Mouse (Mus musculus) C2C12 (cell line): ENCODE measurements around the gene Zfp977. TPM values are rescaled to one million over a fixed set of nuclear protein-coding genes. Genes with fewer than 3 reads are reported as not detected.
"Not testable (repeated sequence)": the region's sequence is repeated elsewhere in the genome, so short reads cannot be mapped to it uniquely, and the experiment has no call there.

Experiments used
- H3K27me3 ChIP-seq: one replicate; pipeline ENCODE4 v1.6.1; 2011; ENCODE audit not compliant: control insufficient read depth, insufficient read depth, insufficient read length
- H3K36me3 ChIP-seq: one replicate; pipeline ENCODE4 v1.6.1; 2011; ENCODE audit not compliant: control insufficient read depth, insufficient read depth
- H3K4me3 ChIP-seq: one replicate; pipeline ENCODE4 v1.5.1; 2011; ENCODE audit warnings: mild to moderate bottlenecking, control low read depth; ENCODE audit not compliant: poor library complexity, insufficient read depth, severe bottlenecking
- H3K79me2 ChIP-seq: one replicate; pipeline ENCODE4 v1.6.1; 2011; ENCODE audit not compliant: control insufficient read depth, insufficient read depth
- H3K79me3 ChIP-seq: one replicate; pipeline ENCODE4 v1.6.1; 2011; ENCODE audit warnings: low read depth, control low read depth
- H3ac ChIP-seq: one replicate; pipeline ENCODE3; 2011; ENCODE audit warnings: low read depth; ENCODE audit not compliant: control insufficient read depth, insufficient read length
- CEBPB ChIP-seq: IDR thresholded peaks from one replicate; pipeline ENCODE4 v1.6.1; 2011; ENCODE audit warnings: low read depth, mild to moderate bottlenecking, control low read depth, moderate library complexity
- CTCF ChIP-seq: IDR thresholded peaks from one replicate; pipeline ENCODE4 v1.5.1; 2011; ENCODE audit not compliant: control insufficient read depth, insufficient read depth, insufficient read length
- FOSL1 ChIP-seq: IDR thresholded peaks from one replicate; pipeline ENCODE4 v1.8.0; 2011; ENCODE audit warnings: mild to moderate bottlenecking, low read length; ENCODE audit not compliant: poor library complexity, insufficient read depth, severe bottlenecking
- MAX ChIP-seq: IDR thresholded peaks from one replicate; pipeline ENCODE4 v1.6.1; 2011; ENCODE audit warnings: mild to moderate bottlenecking, control low read depth
- MYOD1 ChIP-seq: IDR thresholded peaks from one replicate; pipeline ENCODE4 v1.6.1; 2011; ENCODE audit warnings: low read depth; ENCODE audit not compliant: control insufficient read depth, insufficient read length
- MYOG ChIP-seq: IDR thresholded peaks from one replicate; pipeline ENCODE4 v1.6.1; 2011; ENCODE audit not compliant: control insufficient read depth, insufficient read length; ENCODE audit errors: extremely low read depth
- USF1 ChIP-seq: IDR thresholded peaks from one replicate; pipeline ENCODE4 v1.6.1; 2011; ENCODE audit warnings: low read depth, mild to moderate bottlenecking, control low read depth, moderate library complexity
- long read RNA-seq, 2 experiments: library from polyadenylated mRNA; unstranded; transcript quantifications; one replicate each; pipeline ENCODE4 v2.0.0; 2019 to 2020
- microRNA-seq: library from miRNA; unstranded; fragments of <30 nt; microRNA quantifications from one replicate; pipeline ENCODE4, GENCODE M21; 2019; ENCODE audit warnings: borderline microRNAs expressed
- polyA plus RNA-seq: library from polyadenylated mRNA; unstranded; fragments of >200 nt; fragmentation: generic; extraction: Trizol; gene quantifications from one replicate; pipeline ENCODE4 v1.2.1, GENCODE M21; 2012; ENCODE audit warnings: missing spikeins

The Zfp977 gene
- polyA plus RNA-seq = 0.27 TPM
- long read RNA-seq, experiment 1, partial matches to known transcripts = 0 of 1 reads
- long read RNA-seq, experiment 1, other reads (novel, unspliced or antisense) = 0 of 1 reads
- long read RNA-seq, experiment 2, partial matches to known transcripts = 0 of 1 reads
- long read RNA-seq, experiment 2, other reads (novel, unspliced or antisense) = 1 of 1 reads

DNA sequence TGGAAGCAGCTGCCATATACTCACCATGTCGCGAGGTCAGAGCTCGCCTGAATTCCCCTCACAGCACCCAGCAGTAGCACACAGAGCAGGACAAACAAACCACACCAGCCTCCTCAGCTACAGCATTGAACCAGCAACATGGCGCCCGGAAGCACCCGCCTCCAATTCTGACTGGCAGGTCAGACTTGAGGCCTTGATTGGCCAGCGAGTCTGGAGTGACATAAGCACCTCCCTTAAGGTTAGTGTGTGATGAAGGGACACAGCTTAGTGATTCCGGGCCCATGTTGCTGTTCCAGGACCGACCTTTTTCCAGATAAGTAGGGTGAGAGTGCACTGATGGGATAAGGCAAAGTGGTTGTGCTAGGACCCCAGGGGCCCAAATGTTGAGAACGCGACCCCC lies at the start of gene Zfp977:
Gene Zfp977 (minus strand): TSS at position 135 of the 400 bp plus-strand sequence.
- not testable (repeated sequence) for H3K4me3 ChIP-seq, H3K36me3 ChIP-seq, H3K27me3 ChIP-seq, H3ac ChIP-seq, H3K79me3 ChIP-seq, H3K79me2 ChIP-seq

DNA sequence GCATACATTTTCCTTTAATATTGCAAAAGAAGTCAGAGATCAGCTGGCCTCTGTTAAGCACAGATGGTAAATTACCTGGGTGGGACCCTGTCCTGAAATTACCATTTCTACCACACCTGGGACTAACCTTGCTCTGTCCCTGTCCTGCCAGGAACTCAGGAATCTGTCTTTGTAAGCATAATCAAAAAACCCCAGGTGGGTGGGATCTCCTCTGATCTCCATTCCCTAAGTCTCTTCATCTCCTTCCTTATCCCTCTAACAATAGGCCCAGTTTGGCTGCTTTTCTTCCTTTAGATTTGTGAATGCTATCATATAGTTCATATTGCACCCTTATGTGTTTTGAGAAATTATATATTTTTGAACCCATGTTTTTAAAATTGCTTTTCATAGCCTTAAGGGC lies 38.7 kb upstream of the Zfp977 start:
- not testable (repeated sequence) for H3ac ChIP-seq, H3K4me3 ChIP-seq

DNA sequence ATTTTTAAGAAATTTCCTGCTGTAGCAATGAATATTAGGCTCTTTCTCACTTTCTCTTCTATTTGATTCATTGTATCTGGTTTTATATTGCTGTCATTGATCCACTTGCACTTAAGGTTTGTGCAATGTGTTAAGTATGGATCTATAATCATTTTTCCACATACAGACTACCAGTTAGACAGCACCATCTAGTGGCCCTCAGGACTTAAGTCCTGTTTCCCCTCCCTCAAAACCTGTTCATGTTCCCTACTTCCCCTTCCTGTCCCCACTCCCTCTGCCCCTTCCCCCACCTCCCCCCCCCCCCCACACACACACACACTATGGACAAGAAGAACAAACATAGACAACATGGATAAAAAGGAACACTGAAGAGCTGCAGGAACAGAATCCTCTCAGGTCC lies 3.3 kb upstream of the Zfp977 start:
- H3ac ChIP-seq, H3K36me3 ChIP-seq, H3K27me3 ChIP-seq, H3K79me2 ChIP-seq, H3K79me3 ChIP-seq, H3K4me3 ChIP-seq: not testable (repeated sequence)

More for the DNA sequence above, 38.7 kb upstream of the Zfp977 start:
- H3K27me3 ChIP-seq, H3K36me3 ChIP-seq, H3K79me3 ChIP-seq, H3K79me2 ChIP-seq: not testable (repeated sequence)

DNA sequence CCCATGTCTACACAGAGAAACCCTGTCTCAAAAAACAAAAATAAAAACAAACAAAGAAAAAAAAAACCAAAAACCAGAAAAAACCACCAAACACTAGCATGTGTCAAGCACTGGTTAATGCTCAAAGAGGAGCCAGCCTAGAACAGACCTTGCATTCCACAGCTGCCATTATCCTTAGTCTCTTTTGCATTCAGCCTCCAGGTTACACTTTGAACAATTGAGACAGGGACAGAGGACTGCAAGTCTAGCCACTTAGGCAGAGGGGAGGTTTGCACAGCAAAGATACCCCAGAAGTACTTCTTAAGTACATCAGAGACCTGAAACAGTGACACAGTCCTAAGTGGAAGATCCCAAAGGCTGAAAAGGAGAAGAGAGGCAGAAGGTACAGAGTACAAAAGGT lies 1.0 kb downstream of the Zfp977 start:
- not testable (repeated sequence) for H3K4me3 ChIP-seq, H3K27me3 ChIP-seq, H3K79me2 ChIP-seq, H3K36me3 ChIP-seq, H3ac ChIP-seq, H3K79me3 ChIP-seq

DNA sequence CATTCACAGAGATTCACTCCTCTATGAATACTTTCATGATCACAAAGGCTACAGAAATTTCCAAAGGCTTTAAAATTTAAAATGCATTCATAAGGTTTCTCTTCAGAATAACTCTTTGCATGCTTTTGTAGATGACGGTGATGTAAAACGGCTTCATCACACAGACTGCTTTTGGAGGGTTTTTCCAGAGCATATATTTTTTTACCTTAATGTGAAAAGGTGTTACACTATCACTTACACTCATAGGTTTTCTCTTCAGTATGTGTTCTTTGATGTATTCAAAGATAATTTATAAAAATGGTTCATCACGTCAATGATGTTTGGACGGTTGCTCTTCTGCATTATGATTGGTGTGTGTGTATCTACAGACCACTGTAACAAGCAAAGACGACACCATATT lies 13.9 kb downstream of the Zfp977 start, which contains the start of gene Gm21028:
Gene Gm21028 (minus strand): TSS at position 101 of the 400 bp plus-strand sequence.
- Histone ChIP-seq H3K36me3 (no peaks in the 10 kb centered on the region), H3K4me3 (no peak within 1 kb of the TSS), H3K79me3 (no peaks in the 10 kb centered on the region)

DNA sequence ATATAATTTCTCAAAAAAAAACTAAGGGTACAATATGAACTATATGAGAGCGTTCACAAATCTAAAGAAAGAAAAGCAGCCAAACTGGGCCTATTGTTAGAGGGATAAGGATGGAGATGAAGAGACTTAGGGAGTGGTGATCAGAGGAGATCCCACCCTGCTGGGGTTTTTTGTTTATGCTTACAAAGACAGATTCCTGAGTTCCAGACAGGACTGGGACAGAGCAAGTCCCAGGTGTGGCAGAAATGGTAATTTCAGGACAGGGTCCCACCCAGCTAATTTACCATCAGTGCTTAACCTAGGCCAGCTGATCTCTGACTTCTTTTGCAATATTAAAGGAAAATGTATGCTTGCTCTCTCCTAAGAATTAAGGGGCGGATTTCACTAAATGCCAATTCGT lies 40.6 kb downstream of the Zfp977 start:
- no peak overlapping the region for H3ac ChIP-seq
- no peaks in the 10 kb centered on the region for H3K36me3 ChIP-seq
- H3K79me3 ChIP-seq = no peaks in the 10 kb centered on the region
- H3K79me2 ChIP-seq = no peaks in the 10 kb centered on the region
- H3K4me3 ChIP-seq = no peak overlapping the region
- H3K27me3 ChIP-seq = no peaks in the 10 kb centered on the region
- no peak for TF ChIP-seq MAX
- no peak for TF ChIP-seq CEBPB
- no peak for TF ChIP-seq MYOD1
- no peak for TF ChIP-seq USF1
- no peak for TF ChIP-seq CTCF
- TF ChIP-seq FOSL1 = no peak

More for the DNA sequence above, 13.9 kb downstream of the Zfp977 start, which contains the start of gene Gm21028:
- Histone ChIP-seq H3K79me2 (no peaks in the 10 kb centered on the region), H3K27me3 (no peaks in the 10 kb centered on the region), H3ac (no peak within 1 kb of the TSS)
- TF ChIP-seq MYOD1 (no peak), CEBPB (no peak), USF1 (no peak), MYOG (no peak), CTCF (no peak), FOSL1 (no peak), MAX (no peak)

Small RNA genes within 50 kb of the gene (microRNA-seq; reads per million reads assigned to microRNA genes)
- gene Gm24938 = not detected

Other genes with a start within 250 kb of the Zfp977 start
- gene 4933421I07Rik, start 144.4 kb downstream of the Zfp977 start, polyA plus RNA-seq = not detected
- gene Zfp141, start 86.8 kb downstream of the Zfp977 start, polyA plus RNA-seq = 1.8 TPM
- gene Gm21028, start 14.0 kb downstream of the Zfp977 start, polyA plus RNA-seq = not detected
- 0.34 TPM for gene Zfp976, start 50.0 kb upstream of the Zfp977 start, polyA plus RNA-seq
- gene Zfp975, start 100.2 kb upstream of the Zfp977 start, polyA plus RNA-seq = 0.40 TPM
- gene Gm17067, start 134.5 kb upstream of the Zfp977 start, polyA plus RNA-seq = 0.06 TPM
- not detected for gene Vmn2r62, start 201.0 kb upstream of the Zfp977 start, polyA plus RNA-seq